Mouse (Mus musculus) adrenal gland, postnatal 4 days (tissue): ENCODE measurements around the gene Thap8. TPM values are rescaled to one million over a fixed set of nuclear protein-coding genes. Genes with fewer than 3 reads are reported as not detected.
"Not testable (repeated sequence)": the region's sequence is repeated elsewhere in the genome, so short reads cannot be mapped to it uniquely, and the experiment has no call there.

Source experiments
- DNase-seq, 2 experiments: peaks; one replicate each; pipeline ENCODE4 v3.0.0; 2021 to 2022; ENCODE audit warnings: low spot score in 2 of 2, mixed read lengths in 2 of 2
- long read RNA-seq, 2 experiments: library from polyadenylated mRNA; stranded (forward); transcript quantifications; one replicate each; pipeline ENCODE4 v2.0.0; 2021
- total RNA-seq, 2 experiments: library from RNA; stranded (reverse); gene quantifications; 2 replicates each; pipeline ENCODE4 v1.2.3; 2021

The Thap8 gene
- under 1 TPM; 0.54 to 0.70 TPM for total RNA-seq
- long read RNA-seq, experiment 1, result 0 reads
- long read RNA-seq, experiment 2, result 0 reads

DNA sequence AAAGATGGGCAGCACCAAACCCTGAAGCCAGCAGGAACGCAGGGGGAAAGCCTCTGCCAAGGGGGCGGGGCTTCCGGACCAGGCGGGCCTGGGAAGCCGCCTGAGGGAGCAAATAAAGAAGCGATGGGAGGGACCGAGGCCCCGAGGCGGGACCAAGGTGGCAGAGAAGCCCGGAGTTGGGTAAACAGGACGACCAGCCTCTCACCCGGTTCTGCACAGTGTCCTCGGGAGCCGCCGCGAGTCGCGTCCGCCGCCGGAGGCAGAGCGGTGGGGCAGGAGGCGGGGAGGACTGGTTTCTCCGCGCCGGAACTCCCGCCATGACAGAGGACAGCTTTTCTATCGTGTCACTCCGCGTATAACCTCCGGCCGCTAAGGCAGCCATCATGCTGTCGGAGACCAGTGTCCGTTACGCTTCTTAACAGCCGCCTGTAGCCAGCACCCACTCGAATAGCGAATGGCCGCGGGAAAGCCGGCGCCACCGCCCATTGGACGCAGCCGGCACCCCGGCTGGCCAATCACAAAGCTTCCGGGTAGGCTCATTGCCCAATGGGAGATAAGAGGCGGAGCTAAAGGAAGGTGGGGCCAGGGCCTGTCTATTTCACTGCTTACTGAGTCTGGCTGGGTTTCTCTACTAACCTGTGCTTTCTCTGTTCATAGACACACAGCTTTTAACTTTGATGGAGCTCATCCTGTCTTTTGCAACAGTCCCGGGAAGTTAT lies at the start of gene Thap8, which contains the start of gene Wdr62:
Gene Thap8, plus strand, starts transcription at position 144 of the 719 bp plus-strand sequence.
Gene Wdr62, minus strand, starts transcription at position 469 of the 719 bp plus-strand sequence.
- peak; percentile 75 to 77 for DNase-seq

DNA sequence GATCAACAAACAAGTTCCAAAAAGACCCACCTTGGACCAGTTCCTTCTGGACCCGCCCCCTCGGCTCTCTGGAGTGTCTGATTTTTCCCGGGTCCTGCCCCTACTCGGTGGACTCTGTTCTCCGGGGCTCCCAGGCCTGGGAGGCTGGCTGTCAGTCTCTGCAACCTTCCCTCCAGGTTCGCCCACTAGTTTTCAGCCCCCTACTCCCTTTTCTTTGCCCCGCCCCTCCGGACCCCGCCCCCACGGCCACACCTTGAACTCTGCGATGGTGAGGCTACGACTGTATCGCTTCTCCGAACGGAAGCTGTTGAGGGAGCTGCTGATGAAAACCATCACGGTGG lies 48.6 kb upstream of the Thap8 start:
- no peak for DNase-seq

DNA sequence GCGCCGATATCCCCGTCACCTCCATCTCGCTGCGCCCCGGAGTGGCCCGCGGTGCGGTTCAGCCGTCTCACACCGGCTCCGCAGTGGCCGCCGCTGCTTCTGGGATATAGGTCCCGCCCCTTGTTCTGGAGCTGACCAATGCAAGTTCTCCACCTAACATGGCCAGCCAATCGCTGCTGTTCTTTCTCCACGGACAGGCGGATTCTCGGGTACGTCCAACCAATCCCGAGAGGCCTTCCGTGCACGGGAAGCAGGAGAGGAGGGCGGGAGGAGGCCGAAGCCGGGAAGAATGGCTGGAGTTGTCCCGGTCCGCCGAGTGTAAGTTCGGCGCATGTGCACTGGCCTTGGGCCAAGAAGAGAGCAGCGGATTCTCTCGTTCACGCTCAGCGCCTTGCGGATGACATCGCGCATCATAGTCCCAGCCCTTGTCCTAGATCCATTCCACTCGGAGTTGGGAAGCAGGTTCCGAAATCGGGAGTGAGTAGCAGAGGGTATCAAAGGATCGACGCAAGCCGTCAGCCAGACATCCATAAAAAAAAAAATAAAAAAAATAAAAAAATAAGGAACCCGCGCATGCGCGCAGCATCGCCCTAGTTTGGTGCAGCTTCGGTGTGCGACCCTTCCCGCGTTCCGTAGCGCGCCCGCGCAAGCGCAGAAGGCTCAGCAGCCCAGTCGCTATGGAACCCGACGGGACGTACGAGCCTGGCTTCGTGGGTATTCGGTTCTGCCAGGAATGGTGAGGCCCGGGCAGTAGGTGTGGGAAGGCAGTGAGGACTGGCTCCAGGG lies 48.0 kb upstream of the Thap8 start, which contains the start of the genes Polr2i and Tbcb:
Gene Polr2i, plus strand, starts transcription at position 280 of the 786 bp plus-strand sequence.
Gene Tbcb, minus strand, starts transcription at position 604 of the 786 bp plus-strand sequence.
- peak; percentile 95 to 96 for DNase-seq

DNA sequence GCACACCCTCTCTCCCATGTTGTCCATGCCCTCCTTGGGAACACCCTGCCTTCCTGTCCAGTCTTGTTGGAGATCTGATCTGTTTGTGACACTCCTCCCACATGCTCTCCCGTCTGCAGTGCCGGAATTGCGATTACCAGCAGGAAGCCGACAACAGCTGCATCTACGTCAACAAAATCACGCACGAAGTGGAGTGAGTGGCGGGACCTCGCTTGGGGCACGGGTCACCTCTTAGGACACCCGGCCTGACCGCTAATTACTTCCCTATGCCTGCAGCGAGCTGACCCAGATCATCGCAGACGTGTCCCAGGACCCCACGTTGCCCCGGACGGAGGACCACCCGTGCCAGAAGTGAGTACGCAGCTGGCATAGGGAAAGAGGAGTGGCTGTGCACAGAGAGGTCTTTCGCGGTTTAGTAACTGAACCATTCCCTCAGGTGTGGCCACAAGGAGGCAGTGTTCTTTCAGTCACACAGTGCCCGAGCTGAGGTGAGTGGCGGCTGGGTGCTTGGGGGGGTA lies 47.2 kb upstream of the Thap8 start:
- peak; percentile 21 to 34 for DNase-seq

DNA sequence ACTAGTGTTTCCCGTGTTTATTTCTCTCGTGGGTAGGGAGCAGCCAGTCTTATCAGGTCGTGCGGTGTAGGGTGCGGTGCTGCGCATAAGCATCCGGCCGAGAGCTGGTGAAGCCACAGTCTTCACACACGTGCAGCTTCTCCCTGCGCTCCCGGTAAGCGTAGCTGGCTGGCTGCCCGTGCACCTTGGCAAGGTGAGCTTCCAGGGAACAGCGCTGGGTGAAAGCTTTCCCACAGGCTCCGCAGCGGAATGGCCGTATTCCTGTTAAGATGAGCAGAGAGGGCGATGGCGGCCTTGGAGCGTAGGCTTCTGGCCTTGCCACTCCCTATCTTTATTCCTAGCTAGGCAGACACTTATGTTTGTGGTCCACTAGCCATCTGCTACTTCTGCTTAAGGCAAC lies 46.5 kb upstream of the Thap8 start:
- DNase-seq, result no peak

DNA sequence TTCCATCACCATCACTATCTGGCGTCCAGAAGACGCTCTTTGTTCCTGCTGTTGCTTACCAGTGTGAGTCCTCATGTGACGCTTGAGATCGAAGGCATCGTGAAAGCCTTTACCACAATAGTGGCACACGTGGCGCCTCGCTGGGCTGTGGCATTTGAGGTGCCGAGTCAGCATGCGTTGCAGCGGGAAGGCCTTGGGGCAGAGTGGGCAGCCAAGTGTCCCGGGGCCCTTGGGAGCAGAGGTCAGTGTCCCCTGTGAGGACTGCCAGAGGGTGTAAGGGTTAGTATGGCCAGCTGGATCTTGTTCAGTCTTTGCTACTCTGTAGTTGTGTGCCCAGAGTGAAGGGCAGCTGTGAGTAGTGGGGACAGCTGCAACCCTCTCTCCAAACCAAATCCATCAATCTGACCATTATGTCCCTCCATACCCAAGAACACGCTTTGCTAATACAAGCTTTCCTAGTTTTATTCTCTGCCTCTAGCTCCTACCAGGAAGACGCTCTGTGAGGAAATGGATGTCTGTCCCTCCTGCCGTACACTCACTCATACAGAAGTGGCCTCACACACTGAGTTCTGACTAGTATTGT lies 45.5 kb upstream of the Thap8 start:
- no peak for DNase-seq

DNA sequence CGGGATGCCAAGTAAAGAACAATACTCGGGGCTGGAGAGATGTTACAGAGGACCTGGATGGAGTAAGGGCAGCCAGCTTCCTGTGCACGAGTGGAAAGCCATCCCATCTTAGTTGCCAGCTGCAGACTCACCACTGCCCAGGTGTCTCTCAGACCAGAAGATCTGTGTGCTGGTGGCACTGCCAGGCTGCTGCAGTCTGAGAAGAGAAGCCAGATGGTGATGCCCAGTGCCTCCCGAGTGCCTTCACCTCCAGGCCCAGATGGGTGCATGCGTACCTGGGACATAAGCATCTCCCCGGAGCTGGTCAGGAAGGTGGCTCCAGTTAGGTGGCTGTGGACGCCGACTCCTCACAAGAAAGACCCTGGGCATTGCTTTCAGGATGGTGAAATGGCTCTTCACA lies 44.8 kb upstream of the Thap8 start:
- DNase-seq, result no peak

DNA sequence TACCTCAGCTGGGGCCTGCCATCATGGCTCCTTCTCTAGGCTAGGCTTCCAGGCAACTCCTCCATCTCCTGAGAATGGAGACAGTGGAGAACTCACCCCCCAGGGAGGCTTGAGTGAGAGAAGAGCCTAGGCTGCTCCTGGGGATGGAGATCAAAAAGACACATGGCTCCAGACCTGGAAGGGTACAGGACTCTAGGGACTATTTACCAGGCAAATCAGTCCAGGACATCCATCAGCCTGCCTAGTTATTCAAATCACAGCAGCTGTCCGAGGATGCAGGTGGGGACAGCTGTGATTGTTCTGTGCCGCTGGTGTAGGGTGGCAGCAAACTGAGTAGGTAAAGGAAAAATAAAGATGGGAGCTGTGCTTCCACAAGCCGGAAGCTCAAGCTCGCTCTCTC lies 44.3 kb upstream of the Thap8 start, which contains the start of gene Ovol3:
Gene Ovol3, minus strand, starts transcription at position 101 of the 400 bp plus-strand sequence.
- DNase-seq, result no peak

DNA sequence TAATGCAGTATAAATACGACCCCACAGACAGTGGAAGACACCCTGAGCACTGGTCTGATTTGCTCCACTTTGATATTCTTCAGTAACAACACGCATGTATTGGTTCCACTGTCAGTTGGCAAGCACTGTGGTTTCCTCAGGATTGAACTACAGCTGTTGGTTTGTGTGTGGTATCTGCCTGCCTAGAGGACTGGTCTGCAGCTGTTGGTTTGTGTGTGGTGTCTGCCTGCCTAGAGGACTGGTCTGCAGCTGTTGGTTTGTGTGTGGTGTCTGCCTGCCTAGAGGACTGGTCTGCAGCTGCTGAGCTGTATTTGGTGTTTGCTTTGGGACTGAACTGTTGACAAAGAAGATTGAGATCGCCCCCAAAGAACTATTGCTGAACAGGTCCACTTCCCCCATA lies 42.5 kb upstream of the Thap8 start:
- DNase-seq, result not testable (repeated sequence)

DNA sequence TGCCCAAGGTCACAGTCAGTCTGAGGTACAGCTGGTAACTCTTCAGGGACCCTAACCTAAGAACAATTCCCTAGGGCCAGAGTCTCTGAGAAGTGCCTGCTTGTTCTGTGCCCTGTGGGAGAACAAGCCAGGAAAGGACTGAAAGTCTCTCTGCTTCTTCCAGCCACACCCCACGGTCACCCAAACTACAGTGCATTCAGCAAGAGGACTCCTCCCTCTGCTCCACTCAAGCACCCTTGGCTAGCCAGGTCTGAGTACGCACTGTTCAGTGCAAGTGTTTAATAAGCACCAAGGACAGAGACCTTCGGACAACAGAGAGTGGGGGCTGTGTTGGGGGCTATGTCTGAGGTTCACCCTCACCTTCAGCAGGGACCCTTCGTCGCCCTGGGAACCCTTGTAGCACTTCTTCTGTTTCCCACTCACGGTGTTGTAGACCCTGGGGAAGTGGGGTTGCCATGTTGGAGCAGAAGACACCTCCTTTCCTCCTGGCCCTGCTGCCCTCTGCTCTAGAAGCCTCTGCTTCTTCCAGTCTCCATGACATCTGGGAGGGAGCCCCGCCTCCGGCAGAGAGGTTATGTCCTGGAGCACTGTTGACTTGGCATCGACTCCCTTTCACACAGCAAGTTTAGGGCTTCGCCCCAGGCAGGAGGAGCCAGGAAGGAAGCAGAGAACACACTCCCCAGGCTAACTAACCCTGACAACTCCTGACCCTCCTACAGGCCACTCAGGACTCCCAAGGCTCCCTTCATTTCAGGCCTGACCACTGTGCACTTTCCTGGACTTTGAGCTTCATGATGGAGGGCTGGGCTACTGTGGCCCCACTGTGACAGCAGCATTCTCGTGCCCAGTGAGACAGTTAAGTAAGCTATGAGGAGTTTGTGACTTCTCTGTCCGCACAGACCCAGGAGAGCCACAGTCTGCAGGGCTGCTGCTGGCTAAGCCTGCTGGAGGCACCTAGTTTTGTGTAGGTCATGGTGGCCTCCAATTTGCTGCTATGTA lies 27.6 kb upstream of the Thap8 start:
- DNase-seq, result no peak

DNA sequence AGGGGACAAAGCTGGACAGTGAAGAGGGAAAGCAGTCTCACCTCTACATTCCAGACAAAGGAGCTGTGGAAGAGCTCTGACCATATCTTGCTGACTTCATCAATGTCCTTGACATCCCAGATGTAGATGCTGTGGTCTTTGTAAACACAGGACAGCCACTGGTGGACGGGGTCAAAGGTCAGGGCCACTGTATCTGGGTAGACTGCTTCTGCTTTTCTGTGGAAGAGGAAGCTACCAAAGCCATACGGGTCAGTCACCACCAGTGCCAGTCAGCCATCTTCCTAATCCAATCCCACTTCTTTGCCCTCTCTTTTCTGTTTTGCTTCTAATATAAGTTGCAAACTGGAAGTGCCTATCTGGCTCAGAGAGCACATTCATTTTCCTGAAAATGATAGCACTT lies 14.9 kb upstream of the Thap8 start:
- no peak for DNase-seq

DNA sequence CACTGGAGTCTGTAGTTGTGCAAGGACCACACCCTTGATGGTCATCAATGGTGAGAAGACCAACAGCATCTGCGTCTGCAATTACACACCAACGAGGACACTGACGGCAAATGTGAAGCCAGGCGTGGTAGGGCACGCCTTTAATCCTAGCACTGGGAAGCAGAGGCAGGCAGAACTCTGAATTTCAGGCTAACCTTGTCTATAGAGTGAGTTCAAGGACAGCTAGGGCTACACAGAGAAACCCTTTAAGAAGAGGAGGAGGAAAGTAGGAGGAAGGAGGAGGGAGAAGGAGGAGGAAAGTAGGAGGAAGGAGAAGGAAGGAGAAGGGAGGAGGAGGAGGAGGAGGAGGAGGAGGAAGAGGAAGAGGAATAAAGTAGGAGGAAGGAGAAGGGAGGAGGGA lies 14.4 kb upstream of the Thap8 start:
- no peak for DNase-seq

DNA sequence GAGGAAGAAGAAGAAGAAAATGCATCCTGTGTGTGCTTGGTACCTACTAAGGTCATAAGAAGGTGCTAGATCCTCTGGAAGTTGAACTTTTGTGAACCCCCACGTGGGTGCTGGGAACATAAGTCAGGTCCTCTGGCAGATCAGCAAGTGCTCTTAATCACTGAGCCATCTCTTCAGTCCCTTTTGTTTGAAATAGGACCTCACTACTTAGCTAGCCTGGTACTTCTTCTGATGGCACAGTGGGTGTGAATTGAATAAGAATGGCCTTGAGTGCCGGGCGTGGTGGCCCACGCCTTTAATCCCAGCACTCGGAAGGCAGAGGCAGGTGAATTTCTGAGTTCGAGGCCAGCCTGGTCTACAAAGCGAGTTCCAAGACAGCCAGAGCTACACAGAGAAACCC lies 14.0 kb upstream of the Thap8 start:
- no peak for DNase-seq

DNA sequence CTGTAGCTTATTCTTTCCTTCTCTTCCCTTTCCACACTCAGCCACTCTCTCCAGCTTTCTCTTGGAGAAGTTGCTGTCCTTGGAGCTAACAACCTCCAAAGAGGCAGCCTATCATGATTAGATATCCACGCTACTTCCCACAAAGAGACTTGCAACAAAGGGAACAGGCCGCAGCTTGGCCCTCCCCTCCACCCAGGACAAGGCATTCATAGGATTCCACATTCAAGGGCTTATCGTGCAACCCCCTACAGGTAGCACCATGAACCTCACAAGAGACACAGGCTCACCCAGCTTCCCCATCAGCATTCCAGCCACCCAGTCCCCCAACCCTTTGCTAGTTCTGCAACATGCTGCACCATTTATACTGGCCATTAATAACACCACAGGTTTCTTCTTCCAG lies 13.1 kb upstream of the Thap8 start:
- no peak for DNase-seq

DNA sequence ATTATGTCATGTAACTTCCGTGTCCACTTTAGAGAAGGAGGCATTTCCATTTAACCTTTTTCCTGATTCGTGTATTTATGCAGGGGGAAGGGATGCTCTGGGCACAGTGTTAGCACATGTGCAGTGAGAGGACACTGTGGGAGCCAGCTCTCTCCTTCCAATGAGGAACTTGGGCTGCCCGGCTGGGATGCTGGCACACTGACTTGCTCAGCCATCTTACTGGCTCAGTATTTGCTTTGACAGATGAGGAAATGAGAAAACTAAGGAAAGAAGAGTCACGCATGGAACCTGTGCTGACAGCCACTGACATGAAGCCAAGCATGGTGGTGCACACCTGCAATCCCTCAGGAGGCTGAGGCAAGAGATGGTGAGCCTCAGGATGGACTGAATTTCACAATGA lies 10.3 kb upstream of the Thap8 start:
- DNase-seq, result no peak

DNA sequence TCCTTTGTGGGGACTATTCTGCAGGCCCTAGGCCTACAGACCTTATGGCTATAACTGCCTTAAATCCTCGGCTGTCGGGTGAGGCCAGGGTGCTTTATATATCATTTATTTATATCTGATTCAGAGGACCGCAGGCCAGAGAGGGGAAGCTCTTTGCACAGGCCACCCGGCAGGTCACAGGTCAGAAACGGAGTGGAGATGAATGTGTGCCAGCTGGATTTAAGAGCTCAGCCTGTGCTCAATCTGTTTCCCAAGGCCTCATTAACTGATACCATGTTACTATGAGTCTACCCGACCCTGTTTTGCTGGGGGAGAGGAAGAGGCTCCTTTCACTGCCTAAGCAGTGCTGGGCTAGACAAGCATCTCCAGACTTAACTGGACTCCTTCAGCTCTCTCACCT lies 5.5 kb upstream of the Thap8 start:
- no peak for DNase-seq

DNA sequence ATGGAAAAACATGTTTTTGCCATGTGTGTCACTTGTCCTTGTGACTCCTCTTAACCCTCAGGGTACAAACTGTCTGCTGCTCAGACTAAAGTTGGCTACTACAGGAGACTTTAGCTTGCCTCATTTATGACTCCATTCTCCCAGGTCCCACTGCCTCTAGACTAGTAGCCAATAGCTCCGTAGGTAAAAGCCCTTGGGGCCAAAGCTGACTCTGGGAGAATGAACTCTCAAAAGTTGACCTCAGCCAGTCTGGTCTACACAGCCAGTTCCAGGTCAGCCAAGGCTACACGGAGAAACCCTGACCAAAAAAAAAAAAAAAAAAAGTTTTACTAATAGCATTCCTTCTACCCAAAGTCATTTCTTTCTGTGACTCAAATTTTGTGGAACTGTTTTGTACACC lies 983 bp upstream of the Thap8 start:
- no peak for DNase-seq

DNA sequence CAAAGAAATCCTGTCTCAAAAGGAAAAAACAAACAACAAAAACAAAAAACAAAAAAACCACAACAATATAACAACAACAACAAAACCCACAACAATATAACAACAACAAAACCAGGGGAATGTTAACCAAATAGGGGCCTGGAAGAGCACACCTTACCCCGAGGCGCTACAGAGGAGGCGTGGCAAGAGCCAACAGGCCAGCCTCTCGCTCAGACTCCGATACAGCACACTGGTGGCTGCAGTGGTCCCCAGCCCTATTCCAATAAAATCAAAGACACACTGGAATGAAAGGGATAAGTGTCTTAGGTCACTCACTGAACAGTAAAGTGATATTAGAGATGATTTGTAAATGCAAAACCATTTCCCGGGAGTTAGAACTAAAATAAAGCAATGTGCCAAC lies 358 bp upstream of the Thap8 start:
- DNase-seq, result no peak

DNA sequence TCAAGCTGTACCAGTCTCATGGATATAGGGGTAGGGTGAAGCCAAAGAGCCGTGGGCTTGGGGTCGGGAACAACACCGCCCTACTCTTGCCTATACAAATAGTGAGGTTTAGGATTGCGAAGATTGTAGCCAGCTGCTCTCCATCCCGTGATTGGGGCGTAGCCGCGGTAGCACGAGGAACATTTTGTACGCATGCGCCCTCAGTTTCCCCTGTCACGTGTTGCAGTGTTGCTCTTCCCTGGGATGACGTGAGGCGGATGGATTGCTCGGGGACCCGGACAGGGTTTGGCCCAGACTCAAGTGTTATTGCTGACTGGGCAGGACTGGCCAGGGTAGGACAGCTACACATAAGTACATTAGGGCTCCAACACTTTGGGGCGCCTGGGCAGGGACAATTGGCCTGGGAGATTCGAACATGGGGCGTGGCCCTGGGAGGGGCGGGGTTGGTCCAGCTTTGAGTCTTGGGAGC lies 810 bp downstream of the Thap8 start:
- DNase-seq, result peak; percentile 57

DNA sequence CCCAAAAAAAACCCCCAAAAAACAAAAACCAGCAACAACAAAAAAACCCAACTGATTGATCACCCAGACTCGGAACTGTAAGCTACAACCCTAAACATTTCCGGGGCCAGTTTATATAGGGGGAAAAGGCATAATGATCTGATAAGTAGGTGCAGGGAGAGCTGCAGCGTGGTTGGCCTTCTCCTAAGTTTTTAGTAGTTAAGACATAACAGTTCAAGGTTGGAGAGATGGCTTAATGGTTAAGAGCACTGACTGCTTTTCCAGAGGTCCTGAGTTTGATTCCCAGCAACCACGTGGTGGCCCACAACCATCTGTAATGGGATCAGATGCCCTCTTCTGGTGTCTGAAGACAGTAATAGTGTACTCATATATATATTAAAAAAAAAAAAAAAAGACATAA lies 1.6 kb downstream of the Thap8 start:
- no peak for DNase-seq
